Mouse (Mus musculus) heart, postnatal 0 days (tissue): ENCODE measurements around the gene Pole2.

Source experiments
- CTCF ChIP-seq: IDR thresholded peaks from 2 replicates; pipeline ENCODE4 v1.5.1; 2016; ENCODE audit warnings: antibody characterized with exemption, control low read depth, low read depth
- EP300 ChIP-seq: IDR thresholded peaks from 2 replicates; pipeline ENCODE4 v1.6.1; 2016; ENCODE audit warnings: antibody characterized with exemption, low read depth

GRCm38 (mm10) chr12:69215000-69215785, 12.8 kb downstream of the Pole2 start:
- no peak for TF ChIP-seq CTCF
- no peak for TF ChIP-seq EP300
